Mouse (Mus musculus) T-helper 1 cell (primary cell): Measurements from ENCODE around the gene Cox10.
"Not testable (repeated sequence)": the region's sequence is repeated elsewhere in the genome, so short reads cannot be mapped to it uniquely, and the experiment has no call there.

Experiments used
- in situ Hi-C: fragments of 300-600 bp; cut with MboI, MseI; formaldehyde crosslinking; loops from one replicate; pipeline ENCODE4 v1.15.1; 2025; ENCODE audit warnings: high pct_unique_total_duplicates

The Cox10 gene

GRCm38 (mm10) chr11:64078956-64079726 lies at the start of gene Cox10:
Gene Cox10 (minus strand): TSS chr11:64079468.
- in situ Hi-C loops, result loop anchor here (5.0 kb wide), 1 partner anchor 157 kb away; the partner anchor contains the start of gene Hs3st3b1

DNA sequence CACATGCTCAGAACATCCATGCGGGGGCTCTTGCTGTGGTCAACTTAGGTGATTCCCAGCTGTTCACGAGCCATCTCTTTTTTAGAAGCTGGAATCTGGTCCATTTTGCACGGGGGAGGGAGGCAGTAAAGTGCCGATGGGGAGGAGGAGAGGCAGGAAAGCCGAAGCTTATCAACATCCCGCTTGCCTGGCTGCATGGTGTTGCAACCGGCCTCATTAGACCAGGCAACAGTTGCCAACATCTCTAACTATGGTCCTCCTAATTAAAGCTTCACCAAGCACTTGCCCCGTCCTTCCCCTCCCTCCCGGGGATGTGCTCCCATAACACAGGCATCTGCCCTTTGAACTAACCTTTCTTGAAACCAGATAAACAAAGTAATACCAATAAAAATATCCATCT lies 48.7 kb upstream of the Cox10 start:
- in situ Hi-C loops, result no loop called here

- in situ Hi-C loops, result no loop called here
These were observed 46.2 kb upstream of the Cox10 start for GRCm38 (mm10) chr11:64125471-64125870.

GRCm38 (mm10) chr11:64123174-64123573 lies 43.9 kb upstream of the Cox10 start:
- in situ Hi-C loops, result not testable (repeated sequence)

DNA sequence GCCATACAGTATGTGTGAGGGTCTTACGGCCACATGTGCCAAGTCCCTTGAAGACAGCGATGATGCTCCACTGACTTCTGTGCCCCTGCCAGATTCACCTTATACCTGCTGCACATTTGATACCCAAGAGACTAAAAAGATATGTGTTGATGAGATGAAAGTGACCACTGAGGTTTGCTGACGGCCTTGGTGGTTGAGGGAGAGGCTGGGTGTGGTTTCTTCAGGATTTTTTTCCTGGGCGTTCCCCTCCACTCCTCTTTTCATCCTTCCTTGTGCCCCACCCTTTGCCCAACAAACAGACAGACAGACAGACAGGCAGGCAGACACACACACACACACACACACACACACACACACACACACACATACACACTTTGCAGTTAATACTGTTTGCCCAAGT lies 37.4 kb upstream of the Cox10 start:
- in situ Hi-C loops, result no loop called here

DNA sequence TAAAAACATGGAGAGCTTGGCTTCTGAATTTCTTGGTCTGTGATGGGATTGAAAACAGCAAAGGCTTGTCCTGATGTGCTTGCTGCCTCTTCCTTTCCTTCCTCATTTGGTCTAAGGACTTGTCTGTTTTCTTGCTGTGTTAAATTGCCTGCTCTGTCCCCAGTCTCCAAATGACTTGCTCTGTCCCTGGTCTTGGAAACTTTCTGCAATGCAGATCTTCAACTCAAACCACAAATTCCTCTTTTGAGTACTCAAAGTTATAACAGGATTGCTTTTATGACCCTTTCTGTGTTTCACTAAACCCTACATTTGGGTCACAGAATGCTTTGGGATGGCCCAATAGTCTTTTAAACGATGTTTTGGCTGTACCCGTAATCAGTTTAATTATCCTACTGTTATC lies 36.6 kb upstream of the Cox10 start:
- in situ Hi-C loops, result no loop called here

- in situ Hi-C loops, result no loop called here
These were observed 35.8 kb upstream of the Cox10 start for GRCm38 (mm10) chr11:64115101-64115500.

DNA sequence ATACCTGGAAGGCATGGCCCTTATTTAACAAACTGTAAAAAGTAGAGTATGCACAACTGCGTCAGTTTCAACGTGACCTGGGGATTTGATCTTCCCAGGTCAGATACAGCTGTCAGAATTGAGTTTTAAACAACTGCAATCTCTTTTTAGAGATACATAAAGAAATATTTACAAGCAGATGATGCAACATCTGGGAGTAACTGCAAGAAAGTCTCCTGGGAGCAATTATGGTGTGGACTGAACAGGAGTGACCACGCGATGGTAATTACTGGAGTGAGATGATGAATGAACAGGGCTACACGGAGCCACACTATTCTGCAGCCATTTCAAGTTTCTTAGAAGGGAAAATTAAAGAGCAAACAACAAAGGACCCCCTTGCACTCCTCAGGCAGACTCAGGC lies 20.8 kb upstream of the Cox10 start:
- in situ Hi-C loops, result no loop called here

- in situ Hi-C loops, result no loop called here
These were observed 13.8 kb upstream of the Cox10 start for GRCm38 (mm10) chr11:64093058-64093457.

DNA sequence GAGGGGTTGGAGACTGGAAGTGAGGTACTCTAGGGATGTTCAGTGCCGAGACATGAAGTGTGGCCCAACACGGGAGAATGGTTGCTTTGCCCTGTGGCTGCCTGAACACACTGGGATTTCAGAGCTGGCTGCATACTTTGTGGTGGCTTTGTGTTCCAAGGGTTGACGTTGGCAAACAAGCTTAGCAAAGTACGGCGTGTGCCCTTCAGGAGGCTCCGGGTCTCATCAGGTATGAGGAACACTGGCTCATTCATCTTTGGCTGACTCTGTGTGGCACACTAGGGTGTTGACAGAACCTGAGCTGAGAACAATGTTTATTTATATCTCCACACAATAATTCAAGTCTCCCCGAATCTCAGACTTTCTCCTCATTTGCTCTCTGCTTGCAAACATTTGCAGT lies 11.9 kb upstream of the Cox10 start:
- in situ Hi-C loops, result no loop called here

GRCm38 (mm10) chr11:64089682-64090081 lies 10.4 kb upstream of the Cox10 start:
- in situ Hi-C loops, result no loop called here

DNA sequence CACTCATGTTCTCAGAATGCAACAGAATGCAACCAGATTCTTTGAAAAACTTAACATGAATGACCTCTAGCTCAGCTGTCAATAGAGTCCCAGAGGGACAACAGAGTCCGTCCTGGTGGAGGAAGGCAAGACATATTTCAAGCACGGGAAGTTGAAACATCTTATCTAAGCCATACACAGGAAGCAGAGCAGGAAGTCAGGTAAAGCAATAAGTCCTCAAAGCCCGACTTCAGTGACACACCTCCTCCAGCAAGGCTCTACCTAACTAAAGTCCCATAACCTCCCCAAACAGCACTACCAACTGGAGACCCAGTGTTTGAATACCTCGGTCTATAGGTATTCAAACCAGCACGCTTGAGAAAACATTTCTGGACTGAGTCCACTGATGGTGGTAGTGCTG lies 6.6 kb upstream of the Cox10 start:
- in situ Hi-C loops, result no loop called here

DNA sequence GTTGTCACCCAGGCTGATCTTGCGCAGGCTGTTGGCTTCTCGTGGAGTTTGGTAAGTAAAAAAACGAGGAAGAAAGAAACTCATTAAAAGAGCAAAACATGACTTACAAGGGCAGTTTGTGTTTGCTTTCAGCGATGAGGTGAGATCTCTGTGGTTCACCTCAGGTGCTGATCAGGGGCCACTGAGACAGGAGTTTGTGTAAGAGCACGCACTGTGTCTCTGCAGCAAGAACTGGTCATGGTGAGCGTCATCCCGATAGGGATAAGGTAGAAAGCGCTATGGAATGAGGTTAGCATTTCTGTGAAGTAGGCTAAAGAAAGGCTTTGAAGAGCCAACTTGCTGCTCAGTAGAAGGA lies 436 bp upstream of the Cox10 start:
- in situ Hi-C loops, result loop anchor here (5.0 kb wide), 1 partner anchor 157 kb away; the partner anchor contains the start of gene Hs3st3b1

DNA sequence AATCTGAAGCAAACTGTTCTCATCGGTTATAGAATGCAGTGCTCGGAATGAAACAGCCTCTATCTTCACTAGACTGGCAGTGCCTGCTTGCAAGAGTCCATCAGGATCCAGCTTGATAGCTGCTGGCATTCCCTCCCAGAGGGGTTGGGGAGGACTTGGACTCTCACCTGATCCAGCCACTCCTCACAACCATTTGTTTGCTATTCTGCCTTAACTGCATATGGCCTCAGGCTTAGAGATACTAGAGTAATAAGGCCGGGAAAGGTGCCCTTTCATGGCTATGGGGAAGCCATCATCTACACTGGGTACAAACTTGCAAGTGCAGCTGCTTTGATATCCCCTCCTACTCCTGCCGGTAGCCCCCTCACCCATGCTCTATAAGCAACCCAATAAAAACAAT lies 3.1 kb downstream of the Cox10 start:
- in situ Hi-C loops, result loop anchor here (5.0 kb wide), 1 partner anchor 154 kb away; the partner anchor contains the start of gene Hs3st3b1

DNA sequence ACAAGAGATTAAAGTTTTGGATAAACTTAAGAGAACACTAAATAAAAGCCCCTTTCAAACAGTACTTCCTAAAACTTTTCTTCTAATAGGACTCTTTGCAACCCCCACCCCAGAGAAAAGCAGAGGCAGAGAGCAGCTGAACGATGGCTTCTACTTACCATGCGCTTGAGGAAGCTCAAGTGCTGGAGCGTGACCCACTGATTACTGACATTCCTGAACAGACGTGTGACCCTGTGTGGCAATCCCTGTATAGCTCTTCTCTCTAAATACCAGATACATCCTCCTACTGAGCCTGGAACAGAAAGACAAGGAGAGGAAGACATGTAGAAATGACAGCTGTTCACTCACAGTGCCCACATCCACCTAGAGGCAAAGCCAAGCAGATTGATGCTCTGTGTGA lies 5.9 kb downstream of the Cox10 start:
- in situ Hi-C loops, result no loop called here

DNA sequence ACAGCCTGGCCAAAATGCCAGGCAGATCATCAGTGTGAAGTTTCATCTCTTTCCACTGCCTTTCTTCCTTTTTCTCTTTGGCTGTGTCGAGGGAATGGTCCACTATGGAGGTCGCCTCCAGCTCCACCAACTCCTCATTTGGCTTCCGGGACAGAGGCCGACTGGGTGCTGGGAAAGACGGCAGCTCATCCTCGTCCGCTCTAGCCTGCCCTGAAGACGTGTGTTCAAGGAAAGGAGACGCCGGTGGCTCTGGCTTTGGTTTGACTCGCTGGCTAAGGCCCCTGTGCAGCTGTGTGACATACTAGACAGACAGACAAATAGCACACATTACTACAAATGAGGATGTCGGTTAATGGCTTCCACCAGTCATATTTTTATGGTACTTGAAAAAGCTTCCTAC lies 7.7 kb downstream of the Cox10 start:
- in situ Hi-C loops, result no loop called here

DNA sequence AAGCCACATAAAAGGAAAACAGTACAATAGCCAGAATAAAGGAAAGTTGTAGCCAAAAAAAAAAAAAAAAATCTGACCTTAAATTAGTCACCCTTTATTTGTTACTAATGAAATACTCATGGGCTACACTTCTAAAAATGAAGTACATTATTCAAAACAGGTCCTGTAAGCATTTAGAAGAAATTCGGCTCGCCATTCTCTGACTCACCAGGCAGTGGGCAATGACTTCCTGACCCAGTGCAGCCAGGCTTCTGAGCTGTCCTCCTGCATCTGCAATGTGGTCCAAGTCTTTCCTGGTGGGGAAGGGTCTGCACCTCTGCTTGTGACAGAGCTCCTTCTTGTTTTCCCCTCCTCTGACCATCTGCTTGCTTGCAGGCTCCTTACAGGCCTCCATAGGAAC lies 13.3 kb downstream of the Cox10 start:
- in situ Hi-C loops, result no loop called here

DNA sequence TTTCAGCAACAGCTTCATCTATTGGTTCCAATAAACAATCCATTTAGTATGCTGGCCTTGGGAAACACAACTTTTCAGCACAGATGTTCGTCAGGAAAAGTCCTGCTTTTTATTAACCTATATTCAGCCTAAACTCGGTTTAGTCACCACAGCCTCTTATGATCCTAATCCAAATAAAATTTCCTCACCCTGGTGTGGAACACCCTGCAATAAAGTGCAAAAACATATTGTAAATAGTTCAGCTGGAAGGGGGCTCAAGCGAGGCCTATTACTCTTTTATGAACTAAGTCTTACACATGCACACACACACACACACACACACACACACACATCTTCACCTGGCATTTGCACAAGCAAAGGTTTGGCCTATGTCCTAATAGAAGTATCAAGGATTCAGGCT lies 16.1 kb downstream of the Cox10 start:
- in situ Hi-C loops, result no loop called here

GRCm38 (mm10) chr11:64062226-64062625 lies 17.0 kb downstream of the Cox10 start:
- in situ Hi-C loops, result no loop called here

DNA sequence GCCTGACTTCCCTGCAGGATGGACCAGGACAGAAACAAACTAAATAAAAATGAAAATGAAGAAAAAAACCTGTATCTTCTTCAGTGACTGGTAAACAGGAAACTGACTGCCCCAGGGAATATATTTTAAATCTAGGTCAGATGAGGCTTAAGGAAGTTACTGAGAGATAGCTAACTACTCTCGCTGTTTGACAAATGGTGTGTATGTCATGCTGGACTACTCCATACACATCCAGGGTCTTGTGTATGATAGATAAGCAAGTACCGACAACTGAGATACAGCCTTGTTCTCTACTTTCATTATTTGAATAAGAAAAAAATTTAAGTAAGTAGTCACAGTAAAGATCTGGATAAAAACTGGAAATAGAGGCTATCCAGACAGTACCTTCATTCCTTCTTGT lies 20.0 kb downstream of the Cox10 start:
- in situ Hi-C loops, result no loop called here

- in situ Hi-C loops, result no loop called here
These were observed 20.8 kb downstream of the Cox10 start for GRCm38 (mm10) chr11:64058474-64058873.

GRCm38 (mm10) chr11:64053371-64053770 lies 25.9 kb downstream of the Cox10 start:
- in situ Hi-C loops, result no loop called here

DNA sequence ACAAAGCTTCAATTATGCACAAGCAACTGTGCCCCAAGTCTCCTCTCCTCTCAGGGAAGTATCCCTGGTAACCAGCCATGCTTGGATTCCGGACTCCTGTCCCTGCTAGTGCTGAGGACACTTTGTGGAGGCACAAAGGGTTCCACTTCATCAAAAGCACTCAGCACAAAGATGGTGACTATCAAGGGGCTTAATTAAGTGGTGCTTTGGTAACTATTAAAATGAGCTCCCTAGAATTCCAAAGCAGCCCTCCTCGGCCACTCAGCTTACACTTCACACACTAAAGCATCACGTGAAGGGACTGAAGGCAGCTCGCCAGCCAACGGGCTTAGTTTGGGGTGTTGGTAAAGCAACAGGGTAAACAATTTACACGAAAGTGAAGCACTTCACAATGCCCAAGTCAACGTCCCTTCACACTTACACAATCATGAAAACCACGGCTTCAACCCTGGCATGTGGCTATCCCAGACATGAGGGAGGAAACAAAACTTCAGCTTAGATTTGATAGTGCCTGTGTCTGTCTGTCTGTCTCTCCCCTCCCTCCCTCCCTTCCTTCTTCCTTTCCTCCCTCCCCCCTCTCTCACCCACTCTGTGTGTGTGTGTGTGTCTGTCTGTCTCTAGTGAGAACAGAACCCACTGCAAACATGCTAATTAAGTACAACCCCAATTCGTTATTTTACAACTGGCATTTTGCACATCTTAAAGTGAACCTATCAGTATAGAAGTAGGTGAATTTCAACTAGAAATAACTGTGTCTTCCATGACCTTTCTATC lies 27.9 kb downstream of the Cox10 start:
- in situ Hi-C loops, result no loop called here
